Mouse (Mus musculus): Measurements from ENCODE around the gene Abl1. TPM values are rescaled to one million over a fixed set of nuclear protein-coding genes. Genes with fewer than 3 reads are reported as not detected.
A peak's percentile ranks its signal among the peaks of the same experiment; 100 is the strongest.

Abl1 gene
- total and polyA plus RNA-seq, 2 experiments from 2014 or later = 14.5 to 69.3 TPM

- Histone ChIP-seq H3K27me3 (ENCODE audit: control insufficient read depth, insufficient read depth, low read length) (peaks cover 100% of the 10 kb centered on the region), H3K4me3 (ENCODE audit: low read depth, low read length) (peak overlapping the region; percentile 23), H3K9ac (replicated peaks; ENCODE audit: low read depth, low read length) (no peak overlapping the region), H3K27ac (ENCODE audit: low read depth) (no peak overlapping the region), H3K9me3 (replicated peaks; ENCODE audit: control insufficient read depth, low read length) (no peaks in the 10 kb centered on the region), H3K4me2 (ENCODE audit: low read depth, low read length) (no peak overlapping the region), H3K4me1 (ENCODE audit: control insufficient read depth, insufficient read depth) (0 out of 2 replicates have a peak, but pooled peaks cover 4% of the 10 kb centered on the region), H3K36me3 (replicated peaks; ENCODE audit: control insufficient read depth, insufficient read depth, low read length) (no peaks in the 10 kb centered on the region)
- ATAC-seq (ENCODE audit: insufficient read depth, low read depth) (no peak), DNase-seq (ENCODE audit: low spot score) (no peak)
- WGBS = 2% methylated on average over 48 of the region's 48 CpGs
- TF ChIP-seq CTCF (IDR thresholded peaks at IDR 0.05; ENCODE audit: low read depth) = no peak
- TF ChIP-seq EP300 (IDR thresholded peaks at IDR 0.05; ENCODE audit: low read depth) = no peak
Measured at GRCm38 (mm10) chr2:31640609-31641507, 47.3 kb upstream of the Abl1 start.

- WGBS = 2% methylated on average over 11 of the region's 11 CpGs
- Histone ChIP-seq H3K36me3 (replicated peaks; ENCODE audit: control insufficient read depth, insufficient read depth, low read length) (no peaks in the 10 kb centered on the region), H3K9ac (replicated peaks; ENCODE audit: low read depth, low read length) (no peak overlapping the region), H3K4me2 (ENCODE audit: low read depth, low read length) (no peak overlapping the region), H3K4me1 (ENCODE audit: control insufficient read depth, insufficient read depth) (0 out of 2 replicates have a peak, but pooled peaks cover 4% of the 10 kb centered on the region), H3K4me3 (ENCODE audit: low read depth, low read length) (no peak overlapping the region), H3K9me3 (replicated peaks; ENCODE audit: control insufficient read depth, low read length) (no peaks in the 10 kb centered on the region), H3K27ac (ENCODE audit: low read depth) (no peak overlapping the region), H3K27me3 (ENCODE audit: control insufficient read depth, insufficient read depth, low read length) (peaks cover 100% of the 10 kb centered on the region)
- DNase-seq (ENCODE audit: low spot score) = no peak
- TF ChIP-seq EP300 (IDR thresholded peaks at IDR 0.05; ENCODE audit: low read depth) (no peak), CTCF (IDR thresholded peaks at IDR 0.05; ENCODE audit: low read depth) (no peak)
- no peak for ATAC-seq (ENCODE audit: insufficient read depth, low read depth)
Measured at GRCm38 (mm10) chr2:31641508-31641830, 46.7 kb upstream of the Abl1 start.

- TF ChIP-seq CTCF (IDR thresholded peaks at IDR 0.05; ENCODE audit: low read depth) (no peak), EP300 (IDR thresholded peaks at IDR 0.05; ENCODE audit: low read depth) (no peak)
- 0 out of 2 replicates have a peak, but pooled peaks cover 4% of the 10 kb centered on the region for H3K4me1 ChIP-seq (ENCODE audit: control insufficient read depth, insufficient read depth)
- 4% methylated on average over 18 of the region's 18 CpGs for WGBS
- H3K9me3 ChIP-seq (replicated peaks; ENCODE audit: control insufficient read depth, low read length) = no peaks in the 10 kb centered on the region
- no peak overlapping the region for H3K27ac ChIP-seq (ENCODE audit: low read depth)
- no peak overlapping the region for H3K9ac ChIP-seq (replicated peaks; ENCODE audit: low read depth, low read length)
- H3K27me3 ChIP-seq (ENCODE audit: control insufficient read depth, insufficient read depth, low read length) = peaks cover 100% of the 10 kb centered on the region
- no peak overlapping the region for H3K4me2 ChIP-seq (ENCODE audit: low read depth, low read length)
- ATAC-seq (ENCODE audit: insufficient read depth, low read depth) = no peak
- H3K36me3 ChIP-seq (replicated peaks; ENCODE audit: control insufficient read depth, insufficient read depth, low read length) = no peaks in the 10 kb centered on the region
- no peak overlapping the region for H3K4me3 ChIP-seq (ENCODE audit: low read depth, low read length)
- DNase-seq (ENCODE audit: low spot score) = no peak
Measured at GRCm38 (mm10) chr2:31641929-31642328, 46.2 kb upstream of the Abl1 start.

GRCm38 (mm10) chr2:31653971-31654853, 34.0 kb upstream of the Abl1 start:
- WGBS = under 1% methylated on average over 89 of the region's 109 CpGs
- H3K27ac ChIP-seq (ENCODE audit: low read depth) = no peak overlapping the region
- DNase-seq (ENCODE audit: low spot score) (no peak), ATAC-seq (ENCODE audit: insufficient read depth, low read depth) (peak; percentile 27; the same call in 1 of the 2 replicates)
- H3K36me3 ChIP-seq (replicated peaks; ENCODE audit: control insufficient read depth, insufficient read depth, low read length) = no peaks in the 10 kb centered on the region
- H3K4me2 ChIP-seq (ENCODE audit: low read depth, low read length) = peak overlapping the region; percentile 95
- H3K4me1 ChIP-seq (ENCODE audit: control insufficient read depth, insufficient read depth) = peaks cover 3% of the 10 kb centered on the region; the same call in 1 of the 2 replicates
- peaks cover 78% of the 10 kb centered on the region for H3K27me3 ChIP-seq (ENCODE audit: control insufficient read depth, insufficient read depth, low read length)
- no peak overlapping the region for H3K9ac ChIP-seq (replicated peaks; ENCODE audit: low read depth, low read length)
- peak overlapping the region; percentile 58 for H3K4me3 ChIP-seq (ENCODE audit: low read depth, low read length)
- TF ChIP-seq EP300 (IDR thresholded peaks at IDR 0.05; ENCODE audit: low read depth) (no peak), CTCF (IDR thresholded peaks at IDR 0.05; ENCODE audit: low read depth) (no peak)
- H3K9me3 ChIP-seq (replicated peaks; ENCODE audit: control insufficient read depth, low read length) = no peaks in the 10 kb centered on the region

GRCm38 (mm10) chr2:31654854-31655559, 33.2 kb upstream of the Abl1 start:
- peaks cover 3% of the 10 kb centered on the region; the same call in 1 of the 2 replicates for H3K4me1 ChIP-seq (ENCODE audit: control insufficient read depth, insufficient read depth)
- no peak overlapping the region for H3K27ac ChIP-seq (ENCODE audit: low read depth)
- DNase-seq (ENCODE audit: low spot score) (no peak), ATAC-seq (ENCODE audit: insufficient read depth, low read depth) (no peak)
- peak overlapping the region; percentile 95 for H3K4me2 ChIP-seq (ENCODE audit: low read depth, low read length)
- H3K4me3 ChIP-seq (ENCODE audit: low read depth, low read length) = peak overlapping the region; percentile 58
- peaks cover 70% of the 10 kb centered on the region for H3K27me3 ChIP-seq (ENCODE audit: control insufficient read depth, insufficient read depth, low read length)
- TF ChIP-seq CTCF (IDR thresholded peaks at IDR 0.05; ENCODE audit: low read depth) (peak; percentile 40), EP300 (IDR thresholded peaks at IDR 0.05; ENCODE audit: low read depth) (no peak)
- no peaks in the 10 kb centered on the region for H3K36me3 ChIP-seq (replicated peaks; ENCODE audit: control insufficient read depth, insufficient read depth, low read length)
- H3K9me3 ChIP-seq (replicated peaks; ENCODE audit: control insufficient read depth, low read length) = no peaks in the 10 kb centered on the region
- no peak overlapping the region for H3K9ac ChIP-seq (replicated peaks; ENCODE audit: low read depth, low read length)
- 6% methylated on average over 22 of the region's 22 CpGs for WGBS
